Mouse (Mus musculus): ENCODE results near the gene Slc1a3.

GRCm38 (mm10) chr15:8663348-8664099 is 47.0 kb downstream of the Slc1a3 start:
- peak; percentile 55 for TF ChIP-seq CTCF (IDR thresholded peaks at IDR 0.05)
- 0 out of 2 replicates have a peak, but pooled peaks have one; percentile 40 for TF ChIP-seq EP300 (IDR thresholded peaks at IDR 0.05; ENCODE audit: insufficient read depth, low read depth, low read length)

Data from heart, adult 2 months (tissue).